In genomic region chr11:121672312-121672989, GRCm38 (mm10) we compare ENCODE assay signal across 8 mouse cellular contexts. TPM values are rescaled to one million over a fixed set of nuclear protein-coding genes. Genes with fewer than 3 reads are reported as not detected.
DNase-seq lines count a peak whose midpoint lies in the region; ATAC-seq and TF ChIP-seq lines count a peak whose summit lies in the region.

No protein-coding gene starts in this region.

- no peak for DNase-seq in heart, postnatal 36 days
- DNase-seq in forebrain, embryonic 10.5 days (ENCODE audit: extremely low spot score, low spot score) = no peak
- no peak for DNase-seq in liver, embryonic 13.5 days
- DNase-seq in spleen, adult 18-20 months = no peak
- no peak for DNase-seq in embryo, embryonic 10 days (ENCODE audit: low spot score)
- DNase-seq in embryo, embryonic 11 days = no peak

- H3K4me3 ChIP-seq in heart, embryonic 11.5 days (ENCODE audit: low read depth, low read length) = peak overlapping the region; percentile 65
- H3K4me3 ChIP-seq in C2C12 (ENCODE audit: insufficient read depth, poor library complexity, severe bottlenecking) = peak overlapping the region; percentile 58
- H3K4me3 ChIP-seq in forebrain, embryonic 10.5 days = peak overlapping the region; percentile 67
- H3K4me3 ChIP-seq in liver, embryonic 13.5 days (replicated peaks) = peak overlapping the region; percentile 69

- WGBS in heart, embryonic 11.5 days (ENCODE audit: insufficient replicate concordance) = 1% methylated on average over 22 of the region's 22 CpGs
- WGBS in forebrain, embryonic 10.5 days = 5% methylated on average over 22 of the region's 22 CpGs
- under 1% methylated on average over 22 of the region's 22 CpGs for WGBS in liver, embryonic 13.5 days (ENCODE audit: insufficient replicate concordance)

- H3K4me1 ChIP-seq in heart, embryonic 11.5 days (ENCODE audit: control insufficient read depth, insufficient read depth, low read length) = peaks cover 5% of the 10 kb centered on the region; the same call in 1 of the 2 replicates
- peaks cover 21% of the 10 kb centered on the region for H3K4me1 ChIP-seq in forebrain, embryonic 10.5 days
- peaks cover 14% of the 10 kb centered on the region for H3K4me1 ChIP-seq in liver, embryonic 13.5 days (replicated peaks)

- no peaks in the 10 kb centered on the region; the same call in 1 of the 2 replicates for H3K36me3 ChIP-seq in heart, embryonic 11.5 days (ENCODE audit: control insufficient read depth, insufficient read depth, low read length)
- peaks cover 3% of the 10 kb centered on the region for H3K36me3 ChIP-seq in C2C12 (ENCODE audit: control insufficient read depth, insufficient read depth)
- H3K36me3 ChIP-seq in forebrain, embryonic 10.5 days (replicated peaks) = peaks cover 13% of the 10 kb centered on the region; the same call in 1 of the 2 replicates
- H3K36me3 ChIP-seq in liver, embryonic 13.5 days = 0 out of 2 replicates have a peak, but pooled peaks cover 6% of the 10 kb centered on the region

- intact Hi-C loops in heart, postnatal 36 days (cut with DNase I) = no loop called here

- no peaks in the 10 kb centered on the region for H3K79me3 ChIP-seq in C2C12 (ENCODE audit: low read depth)

- H3K4me2 ChIP-seq in heart, embryonic 11.5 days = peak overlapping the region; percentile 74
- peak overlapping the region; percentile 89 for H3K4me2 ChIP-seq in liver, embryonic 13.5 days

- H3K9me3 ChIP-seq in heart, embryonic 11.5 days (replicated peaks; ENCODE audit: control insufficient read depth, low read length) = no peaks in the 10 kb centered on the region
- H3K9me3 ChIP-seq in forebrain, embryonic 10.5 days = 0 out of 2 replicates have a peak, but pooled peaks cover 4% of the 10 kb centered on the region
- H3K9me3 ChIP-seq in liver, embryonic 13.5 days (replicated peaks) = no peaks in the 10 kb centered on the region

- H3ac ChIP-seq in C2C12 (ENCODE audit: control insufficient read depth, insufficient read length, low read depth) = peak overlapping the region; percentile 91

- peak; percentile 15 for ATAC-seq in heart, embryonic 11.5 days (replicated peaks; ENCODE audit: insufficient number of reproducible peaks, low FRiP score, low TSS enrichment)
- ATAC-seq in liver, embryonic 13.5 days (ENCODE audit: low read depth) = no peak

- peak overlapping the region; percentile 74 for H3K9ac ChIP-seq in heart, embryonic 11.5 days (ENCODE audit: low read depth, low read length)
- peak overlapping the region; percentile 71 for H3K9ac ChIP-seq in liver, embryonic 13.5 days

- no peaks in the 10 kb centered on the region for H3K79me2 ChIP-seq in C2C12 (ENCODE audit: control insufficient read depth, insufficient read depth)

- H3K27me3 ChIP-seq in heart, embryonic 11.5 days (ENCODE audit: control insufficient read depth, insufficient read depth, low read length) = no peaks in the 10 kb centered on the region
- H3K27me3 ChIP-seq in C2C12 (ENCODE audit: control insufficient read depth, insufficient read depth, insufficient read length) = no peaks in the 10 kb centered on the region
- no peaks in the 10 kb centered on the region for H3K27me3 ChIP-seq in forebrain, embryonic 10.5 days (ENCODE audit: poor library complexity, severe bottlenecking)
- H3K27me3 ChIP-seq in liver, embryonic 13.5 days = no peaks in the 10 kb centered on the region

- H3K27ac ChIP-seq in heart, embryonic 11.5 days (ENCODE audit: low read depth, low read length) = peak overlapping the region; percentile 84
- peak overlapping the region; percentile 90 for H3K27ac ChIP-seq in forebrain, embryonic 10.5 days
- H3K27ac ChIP-seq in liver, embryonic 13.5 days = peak overlapping the region; percentile 67

- TF ChIP-seq CTCF in C2C12 (IDR thresholded peaks at IDR 0.05; ENCODE audit: control insufficient read depth, insufficient read depth, insufficient read length) = peak; percentile 3

TF ChIP-seq in C2C12, 6 proteins besides CTCF, POLR2A, EP300 and RAD21:
- TF ChIP-seq MYOG (IDR thresholded peaks at IDR 0.05; ENCODE audit: control insufficient read depth, extremely low read depth, insufficient read length) (no peak), MAX (IDR thresholded peaks at IDR 0.05) (no peak), FOSL1 (IDR thresholded peaks at IDR 0.05; ENCODE audit: insufficient read depth, low read length, poor library complexity, severe bottlenecking) (no peak), MYOD1 (IDR thresholded peaks at IDR 0.05; ENCODE audit: control insufficient read depth, insufficient read length, low read depth) (no peak), USF1 (IDR thresholded peaks at IDR 0.05; ENCODE audit: low read depth) (no peak), CEBPB (IDR thresholded peaks at IDR 0.05; ENCODE audit: low read depth) (no peak)
TF ChIP-seq in C2C12: peak in this region for 0.

RNA-seq across cellular contexts. Expression of gene B3gntl1, which starts 0.5 kb away (rescaled TPM):
- polyA plus RNA-seq in heart, embryonic 11.5 days (2014; fragmentation: Nextera tagmentation; extraction: Ambion mirVana) = 6.4 and 6.5 TPM in 2 replicates
- 1 to 10 TPM; 3.5 to 4.3 TPM for total RNA-seq in heart, postnatal 36 days (2021)
- 2.7 TPM for polyA plus RNA-seq in C2C12 (2012; fragmentation: generic; extraction: Trizol)
- 6.6 and 7.7 TPM in 2 replicates for polyA plus RNA-seq in forebrain, embryonic 10.5 days (2016; fragmentation: Nextera tagmentation; extraction: Ambion mirVana)
- polyA plus RNA-seq in liver, embryonic 13.5 days (2015; fragmentation: Nextera tagmentation; extraction: Ambion mirVana) = 1.9 and 2.1 TPM in 2 replicates

RNA-seq across cellular contexts. Expression of gene Metrnl, which starts 28.9 kb away (rescaled TPM):
- polyA plus RNA-seq in heart, embryonic 11.5 days (2014; fragmentation: Nextera tagmentation; extraction: Ambion mirVana) = 6.0 and 7.0 TPM in 2 replicates
- total RNA-seq in heart, postnatal 36 days (2021) = 10 to 100 TPM; 17.6 to 21.5 TPM
- 32.4 TPM for polyA plus RNA-seq in C2C12 (2012; fragmentation: generic; extraction: Trizol)
- polyA plus RNA-seq in forebrain, embryonic 10.5 days (2016; fragmentation: Nextera tagmentation; extraction: Ambion mirVana) = 3.6 and 4.0 TPM in 2 replicates
- polyA plus RNA-seq in liver, embryonic 13.5 days (2015; fragmentation: Nextera tagmentation; extraction: Ambion mirVana) = 3.5 and 3.7 TPM in 2 replicates
